Mouse (Mus musculus) embryonic fibroblast, embryonic 13.5 days (primary cell): ENCODE measurements around the gene Ctsl.

Experiments used
- CTCF ChIP-seq: IDR thresholded peaks from 2 replicates; pipeline ENCODE4 v1.5.1; 2011; ENCODE audit warnings: mild to moderate bottlenecking, control low read depth, low read length, moderate library complexity, borderline replicate concordance; ENCODE audit not compliant: insufficient read depth
- POLR2A ChIP-seq: IDR thresholded peaks from 2 replicates; pipeline ENCODE4 v1.6.1; 2011; ENCODE audit warnings: low read depth, mild to moderate bottlenecking, control low read depth, low read length, moderate library complexity

DNA sequence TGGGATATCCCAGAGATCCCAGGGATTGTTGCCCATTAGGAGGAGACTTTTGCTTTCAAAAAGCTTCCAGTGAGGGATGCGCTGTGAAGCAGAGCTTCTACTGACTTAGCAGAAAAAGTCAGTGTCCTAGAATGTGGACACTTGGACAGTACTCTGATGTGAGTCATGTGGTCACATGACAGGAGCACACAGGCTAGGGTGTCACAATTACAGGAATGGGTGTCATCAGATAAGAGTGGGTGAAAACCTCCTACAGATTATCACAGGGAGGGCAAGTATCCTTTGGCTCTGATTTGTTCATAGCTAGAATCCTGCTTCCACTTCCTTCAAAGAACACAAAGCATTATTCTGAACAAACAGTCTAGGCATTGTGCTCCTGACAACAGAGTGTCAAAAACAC, 27.4 kb upstream of the Ctsl start:
- TF ChIP-seq CTCF (no peak), POLR2A (no peak)
